Mouse (Mus musculus): ENCODE measurements around the gene Slc38a8. TPM values are rescaled to one million over a fixed set of nuclear protein-coding genes. Genes with fewer than 3 reads are reported as not detected.

Slc38a8 gene
- polyA plus RNA-seq, 1 experiment from 2014 or later: 1.9 TPM

DNA sequence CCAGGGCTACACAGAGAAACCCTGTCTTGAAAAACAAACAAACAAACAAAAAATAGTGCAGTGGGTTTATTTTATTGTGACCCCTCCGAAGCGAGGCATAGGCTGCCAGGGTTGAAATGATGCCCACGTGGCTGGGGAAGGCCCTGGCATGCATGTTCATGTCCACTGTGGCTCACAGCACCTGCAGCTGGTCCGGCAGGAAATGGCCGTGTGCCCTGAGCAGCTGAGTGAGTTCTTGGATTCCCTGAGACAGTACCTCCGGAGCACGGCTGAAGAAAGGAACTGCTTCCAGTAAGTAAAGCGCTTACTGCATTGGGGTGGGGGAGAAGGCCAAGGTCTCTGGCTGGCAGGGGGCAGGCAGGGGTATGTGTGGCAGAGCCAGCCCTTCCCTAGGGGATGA, 33.4 kb downstream of the Slc38a8 start:
- no peak overlapping the region for H3K4me3 ChIP-seq
- WGBS: 92% methylated on average over 8 of the region's 8 CpGs
- H3K27ac ChIP-seq (replicated peaks): no peak overlapping the region
- H3K27me3 ChIP-seq (replicated peaks; ENCODE audit: low read depth, poor library complexity, severe bottlenecking): peaks cover 42% of the 10 kb centered on the region
- peaks cover 30% of the 10 kb centered on the region for H3K4me1 ChIP-seq
- H3K36me3 ChIP-seq (replicated peaks): no peaks in the 10 kb centered on the region
- H3K9me3 ChIP-seq: no peaks in the 10 kb centered on the region
- DNase-seq (ENCODE audit: low spot score): no peak

DNA sequence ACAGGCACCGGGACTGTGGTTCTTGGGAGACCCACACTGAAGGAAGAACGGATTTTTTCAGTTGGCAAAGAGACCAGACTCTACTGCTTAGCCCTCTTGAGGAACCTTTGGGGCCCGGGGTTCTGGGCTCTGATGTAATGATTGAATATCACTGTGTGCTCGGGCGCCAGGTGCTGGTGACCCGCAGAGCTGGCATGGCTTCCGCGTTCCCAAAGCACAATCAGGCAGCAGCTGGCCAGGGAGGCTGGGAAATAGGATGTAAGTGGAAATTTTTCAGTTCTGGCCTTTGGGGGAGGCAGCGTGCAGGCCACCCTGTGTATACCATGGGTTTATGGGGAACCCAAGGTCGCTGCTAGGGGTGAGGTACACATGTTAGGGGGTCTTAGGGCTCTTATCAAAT, 34.7 kb downstream of the Slc38a8 start:
- WGBS: 76% methylated on average over 10 of the region's 10 CpGs

DNA sequence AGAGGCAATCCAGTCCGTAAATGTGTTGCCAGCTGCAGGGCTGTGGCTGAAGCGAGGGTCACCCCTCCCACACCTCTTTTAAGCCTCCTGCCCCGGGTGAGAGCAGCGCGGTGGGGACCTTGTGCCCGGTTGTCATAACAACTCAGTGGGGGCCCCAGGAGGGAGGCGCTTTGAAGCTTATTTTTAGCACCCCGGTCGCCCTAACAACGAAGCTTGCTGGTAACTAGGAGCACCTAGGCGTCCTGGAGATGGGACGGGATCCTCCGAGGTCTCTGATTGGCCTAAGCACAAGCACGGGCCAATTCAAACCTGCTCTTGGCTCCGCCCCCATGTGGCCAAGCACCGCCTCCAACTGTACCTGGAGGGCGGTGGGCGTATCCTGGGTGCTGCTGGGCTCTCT, 35.4 kb downstream of the Slc38a8 start:
- no peaks in the 10 kb centered on the region for H3K9me3 ChIP-seq
- H3K36me3 ChIP-seq (replicated peaks): no peaks in the 10 kb centered on the region
- H3K4me1 ChIP-seq: peaks cover 30% of the 10 kb centered on the region
- 2% methylated on average over 18 of the region's 18 CpGs for WGBS
- H3K4me3 ChIP-seq: peak overlapping the region; percentile 44
- 0 out of 2 replicates have a peak overlapping the region, but pooled peaks have one; percentile 20 for H3K27ac ChIP-seq (replicated peaks)
- DNase-seq (ENCODE audit: low spot score): peak; percentile 62
- H3K27me3 ChIP-seq (replicated peaks; ENCODE audit: low read depth, poor library complexity, severe bottlenecking): peaks cover 42% of the 10 kb centered on the region

More for the DNA sequence above, 34.7 kb downstream of the Slc38a8 start:
- DNase-seq (ENCODE audit: low spot score): no peak
- Histone ChIP-seq H3K27me3 (replicated peaks; ENCODE audit: low read depth, poor library complexity, severe bottlenecking) (peaks cover 42% of the 10 kb centered on the region), H3K36me3 (replicated peaks) (no peaks in the 10 kb centered on the region), H3K4me1 (peaks cover 30% of the 10 kb centered on the region), H3K9me3 (no peaks in the 10 kb centered on the region), H3K4me3 (no peak overlapping the region), H3K27ac (replicated peaks) (no peak overlapping the region)

DNA sequence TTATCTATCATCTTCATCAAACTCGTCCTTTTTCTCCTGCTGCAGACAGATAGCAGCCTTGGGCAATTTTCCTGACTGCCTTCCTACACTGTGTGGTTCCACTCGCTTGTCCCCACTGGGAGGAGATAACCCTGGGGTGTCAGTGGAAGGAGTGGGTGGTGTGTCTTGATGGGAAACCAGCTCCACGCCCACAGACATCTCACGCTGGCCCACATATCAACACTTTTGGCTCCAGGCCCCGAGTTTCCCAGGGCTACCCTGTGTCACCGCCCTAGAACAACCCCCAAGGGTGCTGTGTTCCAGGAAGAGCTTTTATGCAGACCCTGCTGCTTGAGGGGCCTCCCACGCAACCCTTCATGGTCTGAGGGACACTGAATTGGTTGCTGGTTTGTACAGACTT, 37.8 kb downstream of the Slc38a8 start:
- no peak for DNase-seq (ENCODE audit: low spot score)
- peaks cover 34% of the 10 kb centered on the region for H3K4me1 ChIP-seq
- 67% methylated on average over 7 of the region's 7 CpGs for WGBS
- no peak overlapping the region for H3K27ac ChIP-seq (replicated peaks)
- no peaks in the 10 kb centered on the region for H3K9me3 ChIP-seq
- no peaks in the 10 kb centered on the region for H3K36me3 ChIP-seq (replicated peaks)
- H3K27me3 ChIP-seq (replicated peaks; ENCODE audit: low read depth, poor library complexity, severe bottlenecking): peaks cover 42% of the 10 kb centered on the region
- no peak overlapping the region for H3K4me3 ChIP-seq

DNA sequence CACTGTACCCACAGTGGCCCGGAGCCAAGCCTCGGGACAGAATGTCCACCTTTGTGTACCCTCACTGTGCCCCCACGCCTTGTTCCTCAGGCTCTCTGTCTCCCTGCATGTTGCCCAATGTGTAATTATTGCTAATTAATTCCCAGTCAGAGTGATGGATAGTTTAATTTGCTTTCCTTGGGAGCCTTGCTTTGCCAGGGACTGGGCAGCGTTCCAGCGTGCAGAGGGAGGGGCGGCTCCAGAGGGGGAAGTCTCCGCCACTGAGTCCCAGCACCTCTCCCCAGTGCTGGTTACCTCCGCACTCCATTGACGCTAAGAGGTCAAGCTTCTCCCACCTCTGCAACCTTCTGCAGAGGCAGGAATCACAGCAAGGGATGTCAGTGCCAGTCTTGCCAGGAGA, 40.1 kb downstream of the Slc38a8 start:
- no peak for DNase-seq (ENCODE audit: low spot score)
- Histone ChIP-seq H3K4me3 (no peak overlapping the region), H3K36me3 (replicated peaks) (no peaks in the 10 kb centered on the region), H3K27ac (replicated peaks) (no peak overlapping the region), H3K27me3 (replicated peaks; ENCODE audit: low read depth, poor library complexity, severe bottlenecking) (peaks cover 29% of the 10 kb centered on the region), H3K9me3 (no peaks in the 10 kb centered on the region), H3K4me1 (peaks cover 29% of the 10 kb centered on the region)
- 83% methylated on average over 9 of the region's 9 CpGs for WGBS

DNA sequence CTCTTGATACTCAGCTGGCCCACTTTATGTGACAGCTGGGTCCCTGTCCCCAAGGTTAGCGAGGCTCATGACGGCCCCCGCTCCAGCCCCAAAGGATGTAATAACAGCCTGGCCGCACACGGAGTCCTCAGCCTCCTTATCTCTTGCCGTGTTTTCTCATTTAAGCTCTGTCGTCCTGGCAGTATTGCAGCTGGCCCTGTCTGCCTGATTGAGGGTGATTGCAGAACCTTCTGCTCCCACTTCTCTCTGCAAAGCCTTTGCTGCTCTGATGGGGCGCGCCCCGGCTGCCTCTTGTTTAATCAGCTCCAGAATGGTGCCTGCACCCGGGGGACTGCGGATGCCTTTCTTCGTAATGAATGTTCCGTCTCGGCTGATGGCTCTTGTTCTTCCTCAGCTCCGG, 41.8 kb downstream of the Slc38a8 start:
- no peaks in the 10 kb centered on the region for H3K9me3 ChIP-seq
- peaks cover 16% of the 10 kb centered on the region for H3K4me1 ChIP-seq
- no peaks in the 10 kb centered on the region for H3K36me3 ChIP-seq (replicated peaks)
- WGBS: 72% methylated on average over 16 of the region's 16 CpGs
- H3K27ac ChIP-seq (replicated peaks): no peak overlapping the region
- peaks cover 13% of the 10 kb centered on the region for H3K27me3 ChIP-seq (replicated peaks; ENCODE audit: low read depth, poor library complexity, severe bottlenecking)
- H3K4me3 ChIP-seq: no peak overlapping the region
- DNase-seq (ENCODE audit: low spot score): no peak

DNA sequence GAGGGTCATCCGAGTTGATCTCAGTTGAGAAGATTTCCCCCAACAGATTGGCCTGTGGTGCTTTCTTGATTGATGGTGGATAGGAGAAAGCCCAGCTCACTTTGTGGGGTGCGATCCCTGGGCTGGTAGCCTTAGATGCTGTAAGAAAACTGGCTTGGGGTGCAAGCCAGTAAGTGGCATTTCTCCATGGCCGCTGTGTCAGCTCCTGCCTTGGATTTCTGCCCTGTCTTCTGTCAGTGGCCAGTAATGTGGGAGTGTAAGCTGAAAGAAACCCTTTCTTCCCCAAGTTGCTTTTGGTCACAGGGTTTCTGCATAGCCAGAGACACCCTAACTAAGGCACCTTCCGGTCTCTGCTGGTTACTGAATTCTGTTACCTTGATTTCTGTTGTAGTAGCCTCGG, 45.5 kb downstream of the Slc38a8 start:
- no peaks in the 10 kb centered on the region for H3K9me3 ChIP-seq
- no peak for DNase-seq (ENCODE audit: low spot score)
- WGBS: 89% methylated on average over 5 of the region's 5 CpGs
- H3K36me3 ChIP-seq (replicated peaks): no peaks in the 10 kb centered on the region; the same call in 1 of the 2 replicates
- no peak overlapping the region for H3K4me3 ChIP-seq
- peaks cover 10% of the 10 kb centered on the region; the same call in 1 of the 2 replicates for H3K4me1 ChIP-seq
- H3K27me3 ChIP-seq (replicated peaks; ENCODE audit: low read depth, poor library complexity, severe bottlenecking): no peaks in the 10 kb centered on the region
- no peak overlapping the region for H3K27ac ChIP-seq (replicated peaks)

DNA sequence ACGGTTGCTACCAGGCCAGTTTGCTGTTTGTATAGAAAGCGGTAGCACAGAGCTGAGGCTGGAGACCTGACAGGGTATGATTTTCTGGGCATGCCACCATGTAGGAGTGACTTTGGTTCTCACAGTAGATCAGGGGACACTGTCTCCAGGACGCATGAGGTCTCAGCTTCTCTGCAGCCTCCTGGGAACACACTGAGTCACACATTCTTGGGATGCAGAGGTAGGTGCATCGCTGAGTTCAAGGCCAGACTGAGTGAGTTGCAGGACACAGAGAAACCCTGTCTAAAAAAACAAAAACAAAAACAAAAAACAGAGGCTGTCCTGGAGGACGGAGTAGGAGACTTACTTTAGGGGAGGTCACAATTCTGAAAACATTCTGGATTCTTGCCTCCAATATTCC, 48.6 kb downstream of the Slc38a8 start:
- Histone ChIP-seq H3K36me3 (replicated peaks) (no peaks in the 10 kb centered on the region; the same call in 1 of the 2 replicates), H3K4me3 (no peak overlapping the region), H3K27ac (replicated peaks) (no peak overlapping the region), H3K9me3 (no peaks in the 10 kb centered on the region), H3K4me1 (peaks cover 15% of the 10 kb centered on the region), H3K27me3 (replicated peaks; ENCODE audit: low read depth, poor library complexity, severe bottlenecking) (peaks cover 24% of the 10 kb centered on the region)
- DNase-seq (ENCODE audit: low spot score): no peak
- WGBS: 86% methylated on average over 5 of the region's 5 CpGs

DNA sequence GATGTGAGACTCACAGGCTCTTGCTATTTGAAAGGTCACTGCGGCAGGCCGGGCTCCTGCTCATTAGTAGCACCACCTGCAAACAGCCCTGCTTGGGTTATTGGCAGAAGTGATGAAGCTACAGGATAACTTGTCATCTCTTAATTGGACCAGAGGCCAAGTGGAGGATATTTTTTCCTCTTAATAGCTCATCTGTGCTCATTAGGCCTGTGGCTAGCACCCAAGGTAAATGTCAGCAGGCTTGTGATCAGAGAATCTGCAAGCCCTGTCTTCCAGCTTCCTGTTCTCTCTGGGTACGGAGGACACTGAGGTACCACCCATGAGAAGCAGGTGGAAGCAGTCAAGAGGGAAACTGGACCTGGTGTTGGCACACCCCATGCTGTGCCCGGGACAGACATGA, 50.4 kb downstream of the Slc38a8 start:
- Histone ChIP-seq H3K27me3 (replicated peaks; ENCODE audit: low read depth, poor library complexity, severe bottlenecking) (peaks cover 35% of the 10 kb centered on the region), H3K27ac (replicated peaks) (no peak overlapping the region), H3K4me3 (no peak overlapping the region), H3K4me1 (peaks cover 29% of the 10 kb centered on the region), H3K36me3 (replicated peaks) (no peaks in the 10 kb centered on the region; the same call in 1 of the 2 replicates), H3K9me3 (no peaks in the 10 kb centered on the region)
- WGBS: 87% methylated on average over 4 of the region's 4 CpGs
- DNase-seq (ENCODE audit: low spot score): no peak

DNA sequence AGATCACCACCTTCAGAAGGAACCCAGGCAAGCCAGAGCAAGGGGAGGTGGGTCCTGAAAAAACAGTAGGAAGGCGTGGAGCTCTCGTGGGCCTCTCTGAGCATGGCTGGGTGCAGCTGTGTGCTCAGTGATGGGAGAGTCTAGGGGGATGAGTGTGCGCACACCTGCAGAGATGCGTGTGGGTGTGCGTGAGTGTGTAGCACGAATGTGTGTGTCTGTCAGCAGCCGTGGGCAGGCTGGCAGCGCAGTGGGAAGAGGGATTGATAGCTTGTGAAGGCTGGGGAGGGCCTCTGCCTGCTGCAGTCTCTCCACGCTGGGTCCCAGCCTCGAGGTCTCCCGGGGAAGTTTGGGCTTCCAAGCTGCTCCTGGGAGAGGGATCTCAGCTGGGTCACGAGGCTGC, 51.9 kb downstream of the Slc38a8 start:
- no peaks in the 10 kb centered on the region; the same call in 1 of the 2 replicates for H3K36me3 ChIP-seq (replicated peaks)
- no peaks in the 10 kb centered on the region for H3K9me3 ChIP-seq
- DNase-seq (ENCODE audit: low spot score): no peak
- no peak overlapping the region for H3K27ac ChIP-seq (replicated peaks)
- peaks cover 50% of the 10 kb centered on the region for H3K27me3 ChIP-seq (replicated peaks; ENCODE audit: low read depth, poor library complexity, severe bottlenecking)
- WGBS: 71% methylated on average over 12 of the region's 12 CpGs
- no peak overlapping the region for H3K4me3 ChIP-seq
- H3K4me1 ChIP-seq: peaks cover 32% of the 10 kb centered on the region

DNA sequence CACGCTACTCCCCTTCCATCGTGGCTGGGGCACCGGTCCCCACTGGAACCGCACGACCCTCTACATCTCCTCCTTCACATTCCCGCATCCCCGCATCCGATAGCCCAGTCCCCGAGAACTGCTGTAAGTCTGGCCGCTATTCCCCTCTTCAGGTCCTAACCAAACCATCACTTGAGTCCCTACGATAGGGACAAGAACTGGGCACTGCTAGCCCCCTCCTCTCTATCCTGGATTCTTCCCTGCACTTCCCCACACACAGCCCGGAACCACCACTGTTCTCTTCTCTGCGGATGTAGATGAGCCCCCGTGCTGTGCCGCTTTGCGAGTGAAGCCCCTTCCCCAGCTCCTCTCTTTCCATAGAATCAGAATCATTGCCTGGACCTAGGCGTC, 53.7 kb downstream of the Slc38a8 start:
- H3K4me1 ChIP-seq: peaks cover 29% of the 10 kb centered on the region
- H3K4me3 ChIP-seq: peak overlapping the region; percentile 78
- peak overlapping the region; percentile 92; the same call in 1 of the 2 replicates for H3K27ac ChIP-seq (replicated peaks)
- no peaks in the 10 kb centered on the region; the same call in 1 of the 2 replicates for H3K36me3 ChIP-seq (replicated peaks)
- 1% methylated on average over 17 of the region's 17 CpGs for WGBS
- DNase-seq (ENCODE audit: low spot score): no peak
- no peaks in the 10 kb centered on the region for H3K9me3 ChIP-seq
- H3K27me3 ChIP-seq (replicated peaks; ENCODE audit: low read depth, poor library complexity, severe bottlenecking): peaks cover 57% of the 10 kb centered on the region

DNA sequence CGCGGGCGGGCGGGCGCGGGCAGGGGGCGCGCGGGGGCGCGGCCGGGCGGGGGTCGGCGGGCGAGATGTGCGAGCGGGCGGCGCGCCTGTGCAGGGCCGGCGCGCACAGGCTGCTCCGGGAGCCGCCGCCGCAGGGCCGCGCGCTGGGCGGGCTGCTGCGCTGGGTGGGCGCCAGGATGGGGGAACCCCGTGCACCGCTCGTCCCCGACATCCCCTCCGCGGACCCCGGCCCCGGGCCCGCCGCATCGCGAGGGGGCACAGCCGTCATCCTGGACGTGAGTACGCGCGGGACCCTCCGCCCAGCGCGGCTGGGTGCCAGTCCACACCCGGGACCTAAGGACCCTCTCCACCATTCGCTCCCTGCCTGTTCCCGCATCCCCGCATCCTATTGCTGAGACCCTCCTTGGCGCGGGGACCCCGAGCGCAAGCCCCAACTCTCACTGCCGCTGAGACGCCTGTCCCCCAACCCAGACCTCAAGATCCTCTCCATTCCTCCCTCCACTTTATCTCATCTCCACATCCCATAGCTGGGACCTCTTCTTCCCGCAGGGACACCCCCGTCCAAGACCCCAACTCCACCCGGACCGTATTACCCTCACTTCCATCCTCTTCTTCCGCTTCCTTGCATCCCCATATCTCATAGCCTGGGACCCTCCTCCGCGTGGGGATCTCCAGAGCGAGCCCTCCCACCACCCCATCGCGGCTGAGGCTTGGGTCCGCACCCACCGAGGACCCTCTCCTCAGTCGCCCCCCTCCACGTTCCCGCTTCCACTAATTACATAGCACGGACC, 54.3 kb downstream of the Slc38a8 start:
- DNase-seq (ENCODE audit: low spot score): peak; percentile 63
- peaks cover 29% of the 10 kb centered on the region for H3K4me1 ChIP-seq
- H3K27me3 ChIP-seq (replicated peaks; ENCODE audit: low read depth, poor library complexity, severe bottlenecking): peaks cover 63% of the 10 kb centered on the region
- H3K36me3 ChIP-seq (replicated peaks): no peaks in the 10 kb centered on the region; the same call in 1 of the 2 replicates
- H3K4me3 ChIP-seq: peak overlapping the region; percentile 78
- 3% methylated on average over 70 of the region's 80 CpGs for WGBS
- no peaks in the 10 kb centered on the region for H3K9me3 ChIP-seq
- peak overlapping the region; percentile 92 for H3K27ac ChIP-seq (replicated peaks)
